Comparison of ENCODE assay signal across 8 mouse cellular contexts in genomic region chr11:69372056-69372779, GRCm38 (mm10). TPM values are rescaled to one million over a fixed set of nuclear protein-coding genes. Genes with fewer than 3 reads are reported as not detected.
A peak's percentile ranks its signal among the peaks of the same experiment; 100 is the strongest.
DNase-seq lines count a peak whose midpoint lies in the region; ATAC-seq and TF ChIP-seq lines count a peak whose summit lies in the region.

No protein-coding gene starts in this region.

- H3K4me3 ChIP-seq in heart, embryonic 15.5 days: 0 out of 2 replicates have a peak overlapping the region, but pooled peaks have one; percentile 11
- peak overlapping the region; percentile 97 for H3K4me3 ChIP-seq in forebrain, embryonic 10.5 days
- no peak overlapping the region for H3K4me3 ChIP-seq in kidney, postnatal 0 days (replicated peaks; ENCODE audit: low read depth, low read length)
- peak overlapping the region; percentile 9; the same call in 1 of the 2 replicates for H3K4me3 ChIP-seq in liver, embryonic 11.5 days (ENCODE audit: low read depth, low read length)

- WGBS in heart, embryonic 15.5 days: 22% methylated on average over 12 of the region's 12 CpGs
- 68% methylated on average over 12 of the region's 12 CpGs for WGBS in forebrain, embryonic 10.5 days
- 25% methylated on average over 12 of the region's 12 CpGs for WGBS in kidney, postnatal 0 days
- WGBS in liver, embryonic 11.5 days: 36% methylated on average over 12 of the region's 12 CpGs

- H3K4me1 ChIP-seq in heart, embryonic 15.5 days (replicated peaks): peaks cover 36% of the 10 kb centered on the region
- H3K4me1 ChIP-seq in forebrain, embryonic 10.5 days: peaks cover 50% of the 10 kb centered on the region
- H3K4me1 ChIP-seq in kidney, postnatal 0 days (replicated peaks; ENCODE audit: insufficient read depth, low read length): peaks cover 15% of the 10 kb centered on the region
- peaks cover 51% of the 10 kb centered on the region for H3K4me1 ChIP-seq in liver, embryonic 11.5 days (replicated peaks; ENCODE audit: control insufficient read depth, insufficient read depth, low read length)

- no peak overlapping the region for H3K9ac ChIP-seq in heart, embryonic 15.5 days
- 0 out of 2 replicates have a peak overlapping the region, but pooled peaks have one; percentile 27 for H3K9ac ChIP-seq in kidney, postnatal 0 days (ENCODE audit: low read depth, low read length)
- H3K9ac ChIP-seq in liver, embryonic 11.5 days (ENCODE audit: low read depth, low read length): peak overlapping the region; percentile 48; the same call in 1 of the 2 replicates

- no peaks in the 10 kb centered on the region for H3K27me3 ChIP-seq in heart, embryonic 15.5 days
- no peaks in the 10 kb centered on the region for H3K27me3 ChIP-seq in forebrain, embryonic 10.5 days (ENCODE audit: poor library complexity, severe bottlenecking)
- H3K27me3 ChIP-seq in kidney, postnatal 0 days (ENCODE audit: insufficient read depth, low read length): no peaks in the 10 kb centered on the region
- peaks cover 10% of the 10 kb centered on the region for H3K27me3 ChIP-seq in liver, embryonic 11.5 days (replicated peaks; ENCODE audit: control insufficient read depth, insufficient read depth, low read length)

- no peaks in the 10 kb centered on the region for H3K9me3 ChIP-seq in heart, embryonic 15.5 days (replicated peaks)
- H3K9me3 ChIP-seq in forebrain, embryonic 10.5 days: no peaks in the 10 kb centered on the region
- no peaks in the 10 kb centered on the region for H3K9me3 ChIP-seq in kidney, postnatal 0 days (replicated peaks; ENCODE audit: low read length)
- H3K9me3 ChIP-seq in liver, embryonic 11.5 days (ENCODE audit: control insufficient read depth, low read length): no peaks in the 10 kb centered on the region

- H3K27ac ChIP-seq in heart, embryonic 15.5 days: peak overlapping the region; percentile 69
- H3K27ac ChIP-seq in forebrain, embryonic 10.5 days: peak overlapping the region; percentile 83
- peak overlapping the region; percentile 60 for H3K27ac ChIP-seq in kidney, postnatal 0 days
- peak overlapping the region; percentile 79 for H3K27ac ChIP-seq in liver, embryonic 11.5 days (ENCODE audit: low read depth, low read length)

- no peak for ATAC-seq in heart, embryonic 15.5 days (replicated peaks; ENCODE audit: insufficient number of reproducible peaks, insufficient read depth, low FRiP score, low read depth)
- no peak for ATAC-seq in kidney, postnatal 0 days (replicated peaks; ENCODE audit: low FRiP score, low read depth)
- peak; percentile 46 for ATAC-seq in liver, embryonic 11.5 days (replicated peaks; ENCODE audit: low FRiP score)

- H3K36me3 ChIP-seq in heart, embryonic 15.5 days: 0 out of 2 replicates have a peak, but pooled peaks cover 3% of the 10 kb centered on the region
- H3K36me3 ChIP-seq in forebrain, embryonic 10.5 days (replicated peaks): peaks cover 33% of the 10 kb centered on the region
- H3K36me3 ChIP-seq in kidney, postnatal 0 days (ENCODE audit: insufficient read depth, low read length): peaks cover 15% of the 10 kb centered on the region; the same call in 1 of the 2 replicates
- no peaks in the 10 kb centered on the region for H3K36me3 ChIP-seq in liver, embryonic 11.5 days (ENCODE audit: control insufficient read depth, insufficient read depth, low read length)

- DNase-seq in heart, adult 8-10 months (ENCODE audit: low spot score): no peak
- DNase-seq in T-cell, adult 2 months (ENCODE audit: low spot score): peak; percentile 23
- DNase-seq in forebrain, embryonic 10.5 days (ENCODE audit: extremely low spot score, low spot score): no peak
- peak; percentile 50 for DNase-seq in kidney, postnatal 0 days (ENCODE audit: low spot score)
- peak; percentile 51 for DNase-seq in liver, embryonic 11.5 days (ENCODE audit: low spot score)
- peak; percentile 60 for DNase-seq in right cerebral cortex, postnatal 4 days
- DNase-seq in gastrocnemius, postnatal 10 days: no peak

- H3K4me2 ChIP-seq in heart, embryonic 15.5 days: peak overlapping the region; percentile 16; the same call in 1 of the 2 replicates
- H3K4me2 ChIP-seq in kidney, postnatal 0 days (ENCODE audit: low read length): peak overlapping the region; percentile 40
- peak overlapping the region; percentile 64 for H3K4me2 ChIP-seq in liver, embryonic 11.5 days

- no peak for TF ChIP-seq CTCF in kidney, postnatal 0 days (IDR thresholded peaks at IDR 0.05; ENCODE audit: low read depth)

RNA-seq across cellular contexts. Expression of gene Chd3, which starts 3.0 kb away (rescaled TPM):
- 14.2 and 22.9 TPM in 2 replicates for polyA plus RNA-seq in heart, embryonic 15.5 days (2015; fragmentation: Nextera tagmentation; extraction: Ambion mirVana)
- total RNA-seq in heart, adult 8-10 months (2022): 10 to 100 TPM; 16.7 to 20.4 (median 18.3) TPM
- 40.7 and 44.9 TPM in 2 replicates for polyA plus RNA-seq in forebrain, embryonic 10.5 days (2016; fragmentation: Nextera tagmentation; extraction: Ambion mirVana)
- polyA plus RNA-seq in kidney, postnatal 0 days (2015; fragmentation: Nextera tagmentation; extraction: Ambion mirVana): 38.0 and 42.3 TPM in 2 replicates
- polyA plus RNA-seq in liver, embryonic 11.5 days (2014; fragmentation: Nextera tagmentation; extraction: Ambion mirVana): 13.8 and 17.1 TPM in 2 replicates
- total RNA-seq in gastrocnemius, postnatal 10 days (2021): 10 to 100 TPM; 39.0 to 59.5 TPM

RNA-seq across cellular contexts. Expression of gene Naa38, which starts 23.1 kb away (rescaled TPM):
- 129 and 132 TPM in 2 replicates for polyA plus RNA-seq in heart, embryonic 15.5 days (2015; fragmentation: Nextera tagmentation; extraction: Ambion mirVana)
- 100 to 1,000 TPM; 109 to 140 (median 120) TPM for total RNA-seq in heart, adult 8-10 months (2022)
- 131 and 136 TPM in 2 replicates for polyA plus RNA-seq in forebrain, embryonic 10.5 days (2016; fragmentation: Nextera tagmentation; extraction: Ambion mirVana)
- polyA plus RNA-seq in kidney, postnatal 0 days (2015; fragmentation: Nextera tagmentation; extraction: Ambion mirVana): 183 and 198 TPM in 2 replicates
- 151 and 178 TPM in 2 replicates for polyA plus RNA-seq in liver, embryonic 11.5 days (2014; fragmentation: Nextera tagmentation; extraction: Ambion mirVana)
- 10 to 100 TPM; 83.8 to 94.5 TPM for total RNA-seq in gastrocnemius, postnatal 10 days (2021)

RNA-seq across cellular contexts. Expression of gene Cyb5d1, which starts 23.2 kb away (rescaled TPM):
- polyA plus RNA-seq in heart, embryonic 15.5 days (2015; fragmentation: Nextera tagmentation; extraction: Ambion mirVana): 20.6 and 24.0 TPM in 2 replicates
- total RNA-seq in heart, adult 8-10 months (2022): 10 to 100 TPM; 33.3 to 39.8 (median 36.9) TPM
- polyA plus RNA-seq in forebrain, embryonic 10.5 days (2016; fragmentation: Nextera tagmentation; extraction: Ambion mirVana): 47.3 and 54.6 TPM in 2 replicates
- 16.6 and 19.8 TPM in 2 replicates for polyA plus RNA-seq in kidney, postnatal 0 days (2015; fragmentation: Nextera tagmentation; extraction: Ambion mirVana)
- polyA plus RNA-seq in liver, embryonic 11.5 days (2014; fragmentation: Nextera tagmentation; extraction: Ambion mirVana): 19.7 and 19.9 TPM in 2 replicates
- total RNA-seq in gastrocnemius, postnatal 10 days (2021): 10 to 100 TPM; 18.8 to 22.3 TPM

RNA-seq across cellular contexts. Expression of gene Tmem88, which starts 25.8 kb away (rescaled TPM):
- 37.3 and 40.6 TPM in 2 replicates for polyA plus RNA-seq in heart, embryonic 15.5 days (2015; fragmentation: Nextera tagmentation; extraction: Ambion mirVana)
- total RNA-seq in heart, adult 8-10 months (2022): 10 to 100 TPM; 13.2 to 24.7 (median 19.5) TPM
- polyA plus RNA-seq in forebrain, embryonic 10.5 days (2016; fragmentation: Nextera tagmentation; extraction: Ambion mirVana): 23.3 and 23.4 TPM in 2 replicates
- 55.5 and 61.3 TPM in 2 replicates for polyA plus RNA-seq in kidney, postnatal 0 days (2015; fragmentation: Nextera tagmentation; extraction: Ambion mirVana)
- polyA plus RNA-seq in liver, embryonic 11.5 days (2014; fragmentation: Nextera tagmentation; extraction: Ambion mirVana): 20.4 and 26.2 TPM in 2 replicates
- total RNA-seq in gastrocnemius, postnatal 10 days (2021): 10 to 100 TPM; 14.0 to 15.7 TPM

RNA-seq across cellular contexts. Expression of gene Rnf227, which starts 32.0 kb away (rescaled TPM):
- polyA plus RNA-seq in heart, embryonic 15.5 days (2015; fragmentation: Nextera tagmentation; extraction: Ambion mirVana): 6.6 and 7.3 TPM in 2 replicates
- total RNA-seq in heart, adult 8-10 months (2022): under 1 TPM; 0.34 to 0.44 (median 0.39) TPM
- polyA plus RNA-seq in forebrain, embryonic 10.5 days (2016; fragmentation: Nextera tagmentation; extraction: Ambion mirVana): 17.0 and 19.7 TPM in 2 replicates
- polyA plus RNA-seq in kidney, postnatal 0 days (2015; fragmentation: Nextera tagmentation; extraction: Ambion mirVana): 15.6 and 18.3 TPM in 2 replicates
- polyA plus RNA-seq in liver, embryonic 11.5 days (2014; fragmentation: Nextera tagmentation; extraction: Ambion mirVana): 4.3 and 5.4 TPM in 2 replicates
- total RNA-seq in gastrocnemius, postnatal 10 days (2021): 1 to 10 TPM in 1 of 2 experiments, under 1 TPM in 1; 0.85 to 2.1 TPM

Comparison
In these comparisons a context has a peak if more than half of its experiments do, and no peak if none do; other contexts are left out.
1. DNase-seq: peak in T-cell, adult 2 months (single experiment), kidney, postnatal 0 days (single experiment), liver, embryonic 11.5 days (single experiment) and right cerebral cortex, postnatal 4 days (single experiment); none in heart, adult 8-10 months (single experiment), forebrain, embryonic 10.5 days (single experiment) and gastrocnemius, postnatal 10 days (single experiment).
2. Peak in every context shown above with its lines, with median percentiles within 50 percentile points of each other: H3K27ac ChIP-seq and H3K4me2 ChIP-seq.